Mouse (Mus musculus) urinary bladder, postnatal 4 days (tissue): ENCODE results near the gene Phf21b.
"Not testable (repeated sequence)": the region's sequence is repeated elsewhere in the genome, so short reads cannot be mapped to it uniquely, and the experiment has no call there.

Experiments
- DNase-seq, 2 experiments: peaks; one replicate each; pipeline ENCODE4 v3.0.0; 2021 to 2022; ENCODE audit warnings: low spot score in 2 of 2

Phf21b gene

GRCm38 (mm10) chr15:84775421-84776174 lies 80.3 kb downstream of the Phf21b start:
- DNase-seq: no peak

- DNase-seq: no peak
Measured at GRCm38 (mm10) chr15:84772191-84773111, 83.4 kb downstream of the Phf21b start.

- DNase-seq: no peak
Measured at GRCm38 (mm10) chr15:84769641-84770341, 86.1 kb downstream of the Phf21b start.

GRCm38 (mm10) chr15:84768531-84768930 lies 87.3 kb downstream of the Phf21b start:
- not testable (repeated sequence) for DNase-seq

- no peak for DNase-seq
Measured at GRCm38 (mm10) chr15:84766621-84767020, 89.2 kb downstream of the Phf21b start.

GRCm38 (mm10) chr15:84763423-84763812 lies 92.4 kb downstream of the Phf21b start:
- DNase-seq: no peak

GRCm38 (mm10) chr15:84762712-84763422 lies 93.0 kb downstream of the Phf21b start:
- DNase-seq: no peak

GRCm38 (mm10) chr15:84758493-84758892 lies 97.4 kb downstream of the Phf21b start:
- DNase-seq: no peak

GRCm38 (mm10) chr15:84756426-84756825 lies 99.4 kb downstream of the Phf21b start:
- no peak for DNase-seq

- peak; percentile 59 to 82 for DNase-seq
Measured at GRCm38 (mm10) chr15:84754987-84755386, 100.9 kb downstream of the Phf21b start.

- no peak for DNase-seq
Measured at GRCm38 (mm10) chr15:84745831-84746230, 110.0 kb downstream of the Phf21b start.

GRCm38 (mm10) chr15:84744308-84744707 lies 111.5 kb downstream of the Phf21b start:
- no peak for DNase-seq

- DNase-seq: no peak
Measured at GRCm38 (mm10) chr15:84743347-84743746, 112.5 kb downstream of the Phf21b start.

- DNase-seq: no peak
Measured at GRCm38 (mm10) chr15:84741573-84741972, 114.3 kb downstream of the Phf21b start.

GRCm38 (mm10) chr15:84738246-84738645 lies 117.6 kb downstream of the Phf21b start:
- no peak for DNase-seq

- no peak for DNase-seq
Measured at GRCm38 (mm10) chr15:84736994-84737346, 118.9 kb downstream of the Phf21b start.

- no peak for DNase-seq
Measured at GRCm38 (mm10) chr15:84736346-84736993, 119.4 kb downstream of the Phf21b start.
